Mouse (Mus musculus) liver, adult 2 months (tissue): Measurements from ENCODE around the gene Ptpn13. TPM values are rescaled to one million over a fixed set of nuclear protein-coding genes. Genes with fewer than 3 reads are reported as not detected.

Experiments
- DNase-seq: peaks from one replicate; pipeline ENCODE4 v3.0.0-alpha.2; 2011; ENCODE audit warnings: low read depth, low spot score; ENCODE audit errors: extremely low read depth
- H3K27ac ChIP-seq: fragments of 200-500 bp; replicated peaks from 2 replicates; pipeline ENCODE4 v1.5.1; 2012; ENCODE audit warnings: low read depth, mild to moderate bottlenecking, control low read depth, inconsistent platforms, low read length; ENCODE audit not compliant: insufficient read depth
- H3K27me3 ChIP-seq: fragments of 200-500 bp; 2 replicates; pipeline ENCODE4 v1.6.1; 2012; ENCODE audit warnings: mild to moderate bottlenecking, moderate library complexity, low read length, inconsistent platforms; ENCODE audit not compliant: control insufficient read depth, insufficient read depth
- H3K36me3 ChIP-seq: fragments of 200-500 bp; 2 replicates; pipeline ENCODE4 v1.6.1; 2012; ENCODE audit warnings: low read length, inconsistent platforms; ENCODE audit not compliant: control insufficient read depth, insufficient read depth
- H3K4me1 ChIP-seq: fragments of 200-500 bp; 2 replicates; pipeline ENCODE4 v1.6.1; 2011; ENCODE audit warnings: low read length; ENCODE audit not compliant: control insufficient read depth, insufficient read depth
- H3K4me3 ChIP-seq: fragments of 200-500 bp; 2 replicates; pipeline ENCODE4 v1.5.1; 2011; ENCODE audit warnings: low read depth, mild to moderate bottlenecking, control low read depth, low read length, moderate library complexity; ENCODE audit not compliant: insufficient read depth
- H3K79me2 ChIP-seq: fragments of 200-500 bp; 2 replicates; pipeline ENCODE4 v1.6.1; 2012; ENCODE audit warnings: inconsistent platforms, mild to moderate bottlenecking, low read length, moderate library complexity; ENCODE audit not compliant: control insufficient read depth, insufficient read depth
- H3K9ac ChIP-seq: fragments of 200-500 bp; 2 replicates; pipeline ENCODE4 v1.6.1; 2012; ENCODE audit warnings: low read depth, mild to moderate bottlenecking, control low read depth, inconsistent platforms, low read length
- CTCF ChIP-seq: fragments of 200-500 bp; IDR thresholded peaks from 2 replicates; pipeline ENCODE4 v1.5.1; 2011; ENCODE audit warnings: low read depth, low read length, control low read depth
- POLR2A ChIP-seq: fragments of 200-500 bp; IDR thresholded peaks from 2 replicates; pipeline ENCODE4 v1.6.1; 2011; ENCODE audit warnings: low read length, control low read depth; ENCODE audit not compliant: insufficient read depth; ENCODE audit errors: extremely low read depth
- WGBS: fragments of 180-500 bp; shearing (Covaris S2); methylation state at CpG from one replicate; pipeline ENCODE4 v1.1.7; 2018; 5-methylcytosine and 5-hydroxymethylcytosine counted together
- polyA plus RNA-seq: library from polyadenylated mRNA; depleted of rRNA; stranded (reverse); fragments of >200 nt; gene quantifications from 2 replicates; pipeline ENCODE4 v1.2.3, GENCODE M21; 2012
- total RNA-seq: library from RNA; depleted of rRNA; stranded (reverse); fragments of >200 nt; gene quantifications from 2 replicates; pipeline ENCODE4 v1.2.3, GENCODE M21; 2014

The Ptpn13 gene
- total and polyA plus RNA-seq, 2 experiments = 0.38 to 0.83 TPM

DNA sequence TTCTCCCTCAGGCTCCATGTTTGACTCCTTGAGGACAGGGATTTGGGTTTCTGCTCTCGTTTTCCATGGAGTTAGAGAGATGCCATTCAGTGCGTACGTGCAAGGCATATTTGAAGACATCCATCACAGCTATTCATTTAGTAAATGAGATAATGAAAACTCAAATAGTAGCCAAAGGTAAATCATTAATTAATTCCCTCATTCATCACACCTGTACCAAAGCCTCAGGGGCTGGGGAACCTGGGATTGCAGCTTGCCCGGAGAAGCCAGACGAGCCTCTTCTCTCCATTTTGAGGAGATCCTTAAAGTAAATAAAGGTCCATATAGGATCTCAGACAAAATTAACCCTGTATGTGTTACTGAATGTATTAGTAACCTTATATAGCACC, 1.1 kb upstream of the Ptpn13 start:
- 36% methylated on average over 5 of the region's 5 CpGs for WGBS

DNA sequence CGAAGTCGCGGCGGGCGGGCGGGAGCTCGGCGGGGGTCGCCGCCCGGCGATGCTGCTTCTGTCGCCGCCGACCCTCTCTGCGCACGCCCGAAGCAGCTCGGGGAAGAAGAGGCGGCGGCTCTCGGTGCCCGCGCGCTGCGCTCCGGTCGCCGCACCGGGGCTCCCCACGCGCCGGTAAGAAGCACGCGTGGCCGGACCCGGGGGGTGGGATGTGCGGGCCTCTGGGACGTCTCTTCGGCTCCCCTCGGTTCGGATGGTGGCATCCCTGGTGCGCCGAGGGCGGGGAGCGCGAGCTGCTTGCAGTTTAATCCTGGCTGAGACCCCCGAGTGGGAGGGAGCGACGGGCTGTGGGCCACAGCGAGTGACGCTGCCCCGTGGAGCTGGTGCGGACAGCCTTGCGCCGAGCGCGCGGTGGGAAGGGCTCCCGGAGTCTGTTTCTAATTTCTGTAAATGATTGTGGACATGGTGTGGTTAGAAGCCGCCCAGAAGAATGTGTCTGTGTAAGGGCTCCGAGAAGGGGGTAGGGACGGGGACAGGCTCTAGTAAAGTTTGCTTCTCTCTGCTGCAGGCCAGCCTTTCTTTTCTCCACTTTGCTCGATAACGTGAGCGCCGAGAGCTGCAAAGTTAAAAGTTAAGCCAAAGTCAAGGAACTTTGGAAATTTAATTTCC, 505 bp downstream of the Ptpn13 start:
- peak overlapping the region; percentile 35 for H3K4me3 ChIP-seq
- no peaks in the 10 kb centered on the region for H3K36me3 ChIP-seq
- TF ChIP-seq POLR2A (no peak), CTCF (no peak)
- WGBS = 1% methylated on average over 67 of the region's 67 CpGs
- peak overlapping the region; percentile 59 for H3K9ac ChIP-seq
- H3K79me2 ChIP-seq = no peaks in the 10 kb centered on the region
- H3K27ac ChIP-seq = no peak overlapping the region
- no peak for DNase-seq
- no peaks in the 10 kb centered on the region; the same call in 1 of the 2 replicates for H3K4me1 ChIP-seq
- no peaks in the 10 kb centered on the region for H3K27me3 ChIP-seq

More for the DNA sequence above, 1.1 kb upstream of the Ptpn13 start:
- H3K36me3 ChIP-seq = no peaks in the 10 kb centered on the region
- no peaks in the 10 kb centered on the region; the same call in 1 of the 2 replicates for H3K4me1 ChIP-seq
- no peak for DNase-seq
- H3K27ac ChIP-seq = no peak overlapping the region
- H3K79me2 ChIP-seq = no peaks in the 10 kb centered on the region
- H3K4me3 ChIP-seq = no peak overlapping the region
- H3K27me3 ChIP-seq = no peaks in the 10 kb centered on the region
- TF ChIP-seq POLR2A (no peak), CTCF (no peak)
- H3K9ac ChIP-seq = no peak overlapping the region

DNA sequence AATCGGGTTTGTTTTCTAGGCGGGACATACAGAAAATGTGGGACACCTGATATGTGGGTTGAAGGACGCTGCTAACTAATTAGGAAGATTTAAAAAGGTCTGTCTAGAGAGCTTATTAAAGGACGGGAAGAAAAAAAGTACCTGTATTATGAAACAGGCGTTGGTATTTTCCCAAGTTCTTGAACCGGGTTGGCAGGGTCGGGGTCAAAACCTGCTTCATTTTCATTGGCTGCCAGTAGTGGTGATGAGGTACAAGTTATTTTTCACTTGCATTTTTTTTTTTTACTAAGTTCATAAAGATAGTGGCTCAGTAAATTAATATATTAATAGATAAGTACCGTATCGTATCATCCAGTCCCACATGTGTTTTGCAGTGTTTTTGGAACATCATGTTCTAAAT, 1.3 kb downstream of the Ptpn13 start:
- no peak for DNase-seq
- Histone ChIP-seq H3K9ac (no peak overlapping the region), H3K36me3 (no peaks in the 10 kb centered on the region), H3K27me3 (no peaks in the 10 kb centered on the region), H3K4me1 (no peaks in the 10 kb centered on the region; the same call in 1 of the 2 replicates), H3K4me3 (no peak overlapping the region), H3K27ac (no peak overlapping the region), H3K79me2 (no peaks in the 10 kb centered on the region)
- 24% methylated on average over 9 of the region's 9 CpGs for WGBS
- TF ChIP-seq POLR2A (no peak), CTCF (no peak)

DNA sequence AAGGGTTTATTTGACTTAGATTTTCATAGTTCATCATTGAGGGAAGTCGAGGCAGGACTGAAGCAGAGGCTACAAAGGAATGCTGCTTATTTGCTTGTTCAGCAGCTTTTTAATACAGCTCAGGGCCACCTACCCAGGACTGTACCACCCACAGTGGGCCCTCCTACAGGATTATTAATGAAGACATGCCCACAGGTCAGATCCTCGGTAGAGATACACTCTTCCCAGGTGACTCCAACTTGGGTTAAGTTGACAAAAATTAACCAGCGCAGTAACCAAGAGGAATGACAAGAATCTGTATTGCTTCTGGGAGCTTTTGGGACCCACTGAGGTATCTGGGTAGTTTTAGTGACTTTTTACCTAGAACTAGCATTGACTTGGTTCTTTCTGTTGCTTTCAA, 6.0 kb downstream of the Ptpn13 start:
- no peaks in the 10 kb centered on the region for H3K79me2 ChIP-seq
- H3K27ac ChIP-seq = no peak overlapping the region
- TF ChIP-seq POLR2A (no peak), CTCF (no peak)
- H3K4me3 ChIP-seq = no peak overlapping the region
- no peaks in the 10 kb centered on the region for H3K27me3 ChIP-seq
- 84% methylated on average over 3 of the region's 3 CpGs for WGBS
- H3K9ac ChIP-seq = no peak overlapping the region
- DNase-seq = no peak
- no peaks in the 10 kb centered on the region for H3K36me3 ChIP-seq
- no peaks in the 10 kb centered on the region for H3K4me1 ChIP-seq

DNA sequence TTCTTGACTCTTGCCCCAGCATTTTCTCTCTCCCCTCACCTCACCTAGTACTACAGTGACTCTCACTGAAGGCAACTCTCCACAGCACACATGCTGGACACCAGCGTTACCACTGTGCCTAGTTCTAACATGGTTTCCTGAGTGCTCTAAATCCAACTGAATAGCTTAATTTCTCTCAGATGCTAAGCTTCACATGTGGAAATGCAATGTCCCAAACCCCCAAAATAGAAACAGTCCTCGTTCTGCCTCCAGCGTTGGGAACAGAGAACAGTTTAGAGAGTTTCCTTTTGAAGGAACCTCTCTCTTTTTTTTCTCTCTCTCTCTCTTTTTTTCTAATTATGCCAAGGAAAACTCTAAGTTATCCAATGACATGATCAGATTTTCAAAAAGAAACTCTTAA, 6.5 kb downstream of the Ptpn13 start:
- no peak overlapping the region for H3K27ac ChIP-seq
- no peaks in the 10 kb centered on the region for H3K79me2 ChIP-seq
- TF ChIP-seq POLR2A (no peak), CTCF (no peak)
- H3K27me3 ChIP-seq = no peaks in the 10 kb centered on the region
- H3K4me1 ChIP-seq = no peaks in the 10 kb centered on the region
- WGBS = 84% methylated on average over 3 of the region's 3 CpGs
- no peak for DNase-seq
- no peak overlapping the region for H3K4me3 ChIP-seq
- no peak overlapping the region for H3K9ac ChIP-seq
- H3K36me3 ChIP-seq = no peaks in the 10 kb centered on the region

DNA sequence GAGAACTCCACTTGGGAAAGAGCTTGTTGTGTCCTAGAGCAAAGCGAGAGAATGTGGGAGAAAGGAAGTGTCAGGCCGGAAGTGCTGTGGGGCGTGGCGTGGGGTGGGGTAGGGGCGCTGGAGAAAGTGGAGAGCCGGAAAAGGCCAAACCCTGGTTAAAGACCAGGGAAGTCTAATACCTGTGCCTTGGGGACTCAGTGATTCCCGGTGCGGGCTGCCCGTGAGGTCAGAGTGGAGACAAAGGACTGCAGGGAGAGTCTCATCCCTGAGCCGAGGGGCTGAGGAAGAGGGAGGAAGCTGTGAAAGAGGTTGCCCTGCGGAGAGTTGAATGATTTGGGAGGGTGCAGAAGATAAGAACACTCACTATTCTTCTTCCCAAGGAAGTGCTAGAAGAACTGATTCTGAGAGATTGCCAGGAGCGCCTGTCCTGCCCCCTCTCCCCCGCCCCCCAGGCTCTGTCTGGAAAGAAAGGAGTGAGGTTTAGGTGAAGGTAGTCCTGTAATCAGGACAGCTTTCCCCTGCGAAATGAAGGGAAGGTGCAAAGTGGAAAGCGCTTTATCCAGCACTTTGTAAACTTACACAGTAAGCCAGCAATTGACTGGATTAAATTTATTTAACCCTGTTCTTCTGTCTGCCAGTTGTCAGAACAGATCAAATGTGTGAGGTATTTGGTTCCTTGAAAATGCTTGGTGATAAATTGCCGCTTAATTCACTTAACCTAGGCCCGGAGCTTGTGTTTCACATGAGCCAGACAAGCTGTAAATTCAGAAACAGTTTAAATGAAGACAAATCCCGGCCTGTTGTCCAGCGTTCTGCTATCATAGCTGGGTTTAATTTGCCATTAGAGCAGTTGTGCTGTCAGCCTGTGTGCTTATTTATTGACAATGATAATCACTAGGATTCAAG, 11.3 kb downstream of the Ptpn13 start:
- Histone ChIP-seq H3K79me2 (no peaks in the 10 kb centered on the region), H3K27me3 (no peaks in the 10 kb centered on the region), H3K9ac (no peak overlapping the region), H3K4me3 (0 out of 2 replicates have a peak overlapping the region, but pooled peaks have one; percentile 30), H3K36me3 (no peaks in the 10 kb centered on the region), H3K4me1 (no peaks in the 10 kb centered on the region), H3K27ac (no peak overlapping the region)
- TF ChIP-seq CTCF (no peak), POLR2A (no peak)
- no peak for DNase-seq
- WGBS = 41% methylated on average over 19 of the region's 19 CpGs
